Mouse (Mus musculus) myocyte (in vitro differentiated cells): Measurements from ENCODE around the gene Zfp775. TPM values are rescaled to one million over a fixed set of nuclear protein-coding genes. Genes with fewer than 3 reads are reported as not detected.

ENCODE experiments used
- H3K27me3 ChIP-seq: one replicate; pipeline ENCODE4 v1.6.1; 2011; ENCODE audit not compliant: control insufficient read depth, insufficient read depth, insufficient read length
- H3K36me3 ChIP-seq: one replicate; pipeline ENCODE4 v1.6.1; 2011; ENCODE audit not compliant: control insufficient read depth, insufficient read depth
- H3K4me2 ChIP-seq: one replicate; pipeline ENCODE4 v1.6.1; 2011; ENCODE audit warnings: low read depth, control low read depth
- H3K4me3 ChIP-seq: one replicate; pipeline ENCODE4 v1.5.1; 2011; ENCODE audit warnings: mild to moderate bottlenecking, control low read depth, moderate library complexity
- H3K79me2 ChIP-seq: one replicate; pipeline ENCODE4 v1.6.1; 2011; ENCODE audit not compliant: control insufficient read depth, insufficient read depth
- H3ac ChIP-seq: one replicate; pipeline ENCODE4 v1.6.1; 2011; ENCODE audit not compliant: control insufficient read depth, insufficient read length
- CEBPB ChIP-seq: IDR thresholded peaks from 2 replicates; pipeline ENCODE4 v1.6.1; 2011; ENCODE audit warnings: mild to moderate bottlenecking, moderate library complexity; ENCODE audit not compliant: poor library complexity, insufficient read depth, severe bottlenecking
- MAX ChIP-seq: IDR thresholded peaks from one replicate; pipeline ENCODE4 v1.6.1; 2011; ENCODE audit warnings: low read depth, mild to moderate bottlenecking, control low read depth
- MYOD1 ChIP-seq, 3 experiments: IDR thresholded peaks; one replicate each; pipeline ENCODE4 v1.6.1; 2011; ENCODE audit warnings: control low read depth in 2 of 3, low read depth in 2 of 3, mild to moderate bottlenecking in 2 of 3, moderate library complexity in 1 of 3; ENCODE audit not compliant: insufficient read length in 2 of 3, control insufficient read depth in 1 of 3
- MYOG ChIP-seq, 3 experiments: IDR thresholded peaks; one replicate each; pipeline ENCODE4 v1.6.1; 2011; ENCODE audit warnings: control low read depth in 2 of 3, low read depth in 2 of 3, mild to moderate bottlenecking in 2 of 3; ENCODE audit not compliant: insufficient read length in 2 of 3, control insufficient read depth in 1 of 3, insufficient read depth in 1 of 3
- REST ChIP-seq: IDR thresholded peaks from one replicate; pipeline ENCODE4 v1.6.1; 2011; ENCODE audit warnings: mild to moderate bottlenecking, control low read depth, moderate library complexity; ENCODE audit not compliant: insufficient read depth, insufficient read length
- TCF12 ChIP-seq: IDR thresholded peaks from one replicate; pipeline ENCODE4 v1.6.1; 2011; ENCODE audit warnings: mild to moderate bottlenecking, control low read depth; ENCODE audit not compliant: poor library complexity, insufficient read depth, severe bottlenecking
- polyA plus RNA-seq: library from polyadenylated mRNA; unstranded; fragments of >200 nt; fragmentation: generic; extraction: Trizol; gene quantifications from one replicate; pipeline ENCODE4 v1.2.1, GENCODE M21; 2012; ENCODE audit warnings: missing spikeins

The Zfp775 gene
- polyA plus RNA-seq, 1 experiment = 4.1 TPM

DNA sequence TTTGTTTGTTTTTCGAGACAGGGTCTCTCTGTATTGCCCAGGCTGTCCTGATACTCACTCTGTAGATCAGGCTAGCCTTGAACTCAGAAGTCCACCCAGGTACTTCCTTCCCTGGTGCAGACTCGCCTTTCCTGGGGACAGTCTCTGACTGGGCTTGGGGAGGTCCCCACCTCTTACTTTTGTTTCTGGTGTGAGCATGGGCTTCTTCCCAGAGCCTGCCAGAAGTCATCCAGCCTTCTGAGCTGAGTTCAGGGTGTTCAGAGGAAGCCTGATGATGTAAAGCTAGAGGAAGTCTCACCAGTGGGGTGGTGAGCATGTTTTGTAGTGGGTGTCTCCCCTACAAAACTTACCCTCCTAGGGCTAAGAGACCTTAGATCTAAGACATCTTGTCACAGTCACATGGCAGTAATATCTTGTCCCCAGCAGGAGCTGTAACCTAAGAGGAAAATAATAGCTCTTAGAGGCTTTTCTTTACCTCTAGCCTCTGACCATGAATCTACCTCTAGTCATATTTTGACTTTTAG is 67.6 kb downstream of the Zfp775 start:
- H3K4me3 ChIP-seq = no peak overlapping the region
- H3K79me2 ChIP-seq = no peaks in the 10 kb centered on the region
- TF ChIP-seq TCF12 = no peak
- no peak for TF ChIP-seq REST
- TF ChIP-seq CEBPB = no peak
- TF ChIP-seq MYOG (IDR thresholded peaks at IDR 0.05; ENCODE audit: control insufficient read depth in 1 of 3, insufficient read depth in 1 of 3, insufficient read length in 2 of 3, low read depth in 2 of 3) = no peak
- no peak for TF ChIP-seq MYOD1 (IDR thresholded peaks at IDR 0.05; ENCODE audit: control insufficient read depth in 1 of 3, insufficient read length in 2 of 3, low read depth in 2 of 3)
- TF ChIP-seq MAX = no peak
- peaks cover 7% of the 10 kb centered on the region for H3K27me3 ChIP-seq
- no peaks in the 10 kb centered on the region for H3K36me3 ChIP-seq
- no peak overlapping the region for H3ac ChIP-seq
- no peak overlapping the region for H3K4me2 ChIP-seq

Other genes starting within 250 kb of the Zfp775 start
- gene Krba1, start 206.5 kb upstream of the Zfp775 start, polyA plus RNA-seq = 2.6 TPM
- gene Zfp467, start 156.2 kb upstream of the Zfp775 start, polyA plus RNA-seq = 1.7 TPM
- 2.5 TPM for gene Sspo, start 153.8 kb upstream of the Zfp775 start, polyA plus RNA-seq
- gene Atp6v0e2, start 64.4 kb upstream of the Zfp775 start, polyA plus RNA-seq = 5.1 TPM
- gene Lrrc61, start 47.3 kb upstream of the Zfp775 start, polyA plus RNA-seq = 10.0 TPM
- gene Rarres2, start 29.3 kb upstream of the Zfp775 start, polyA plus RNA-seq = 0.17 TPM
- not detected for gene Gm45021, start 12.5 kb upstream of the Zfp775 start, polyA plus RNA-seq
- 15.3 TPM for gene Repin1, start 8.2 kb upstream of the Zfp775 start, polyA plus RNA-seq
- gene Gm44965, start 8.1 kb upstream of the Zfp775 start, polyA plus RNA-seq = 1.5 TPM
- gene AI854703, start 24.7 kb downstream of the Zfp775 start, polyA plus RNA-seq = 0.01 TPM
- gene Gimap8, start 45.2 kb downstream of the Zfp775 start, polyA plus RNA-seq = 0.01 TPM
- gene Gimap9, start 74.1 kb downstream of the Zfp775 start, polyA plus RNA-seq = 0.42 TPM
- not detected for gene Gimap4, start 82.5 kb downstream of the Zfp775 start, polyA plus RNA-seq
- gene Gimap6, start 106.2 kb downstream of the Zfp775 start, polyA plus RNA-seq = not detected
- gene Gm28053, start 116.5 kb downstream of the Zfp775 start, polyA plus RNA-seq = not detected
- not detected for gene Gimap7, start 116.6 kb downstream of the Zfp775 start, polyA plus RNA-seq
- gene Gimap1, start 137.0 kb downstream of the Zfp775 start, polyA plus RNA-seq = not detected
- gene Gimap5, start 144.1 kb downstream of the Zfp775 start, polyA plus RNA-seq = not detected
- gene Gimap3, start 168.8 kb downstream of the Zfp775 start, polyA plus RNA-seq = not detected
- gene Tmem176a, start 238.9 kb downstream of the Zfp775 start, polyA plus RNA-seq = 3.0 TPM
- 9.9 TPM for gene Tmem176b, start 239.4 kb downstream of the Zfp775 start, polyA plus RNA-seq